19 mouse cellular contexts compared by ENCODE assay signal in genomic region chr13:29819147-29819546, GRCm38 (mm10). TPM values are rescaled to one million over a fixed set of nuclear protein-coding genes. Genes with fewer than 3 reads are reported as not detected.
DNase-seq lines count a peak whose midpoint lies in the region; ATAC-seq and TF ChIP-seq lines count a peak whose summit lies in the region.
"Had no signal": no experiment of that assay in that cellular context is flagged by ENCODE, and none has a peak within 500 bp of the region (broad histone marks: within the 10 kb centered on the region; RNA-seq: fewer than 3 reads in every experiment).

No protein-coding gene starts in this region.

- H3K79me2 ChIP-seq in MEL (ENCODE audit: control insufficient read depth, insufficient read depth, low read length, poor library complexity), result peaks cover 1% of the 10 kb centered on the region

- WGBS in forebrain, postnatal 0 days, result 90% methylated on average over 3 of the region's 3 CpGs
- 79% methylated on average over 3 of the region's 3 CpGs for WGBS in forebrain, embryonic 16.5 days
- WGBS in lung, embryonic 14.5 days, result 77% methylated on average over 3 of the region's 3 CpGs

- TF ChIP-seq EP300 in MEL (IDR thresholded peaks at IDR 0.05; ENCODE audit: low read depth in 1 of 2, low read length in 2 of 2), result no peak

- H3K27me3 ChIP-seq in forebrain, postnatal 0 days (ENCODE audit: insufficient read depth, low read length), result no peaks in the 10 kb centered on the region
- H3K27me3 ChIP-seq in forebrain, embryonic 16.5 days (replicated peaks; ENCODE audit: control insufficient read depth, insufficient read depth, low read length), result no peaks in the 10 kb centered on the region
- no peaks in the 10 kb centered on the region for H3K27me3 ChIP-seq in lung, embryonic 14.5 days (ENCODE audit: insufficient read depth, low read length)
- H3K27me3 ChIP-seq in MEL (ENCODE audit: control insufficient read depth in 1 of 2, insufficient read depth in 2 of 2, low read length in 2 of 2), result no peaks in the 10 kb centered on the region
- H3K27me3 ChIP-seq: embryonic facial prominence, embryonic 15.5 days; forebrain, embryonic 12.5 days; limb, embryonic 13.5 days had no signal

- TF ChIP-seq CTCF in forebrain, postnatal 0 days (IDR thresholded peaks at IDR 0.05; ENCODE audit: low read depth), result peak; percentile 21; the same call in 1 of the 2 replicates
- peak; percentile 31 for TF ChIP-seq CTCF in lung, embryonic 14.5 days (IDR thresholded peaks at IDR 0.05; ENCODE audit: low read depth)
- peak in 2 of 3 experiments; percentile 14 to 49; a peak in 3 of 6 replicates for TF ChIP-seq CTCF in MEL (IDR thresholded peaks at IDR 0.05 in 2 of 3, conservative IDR thresholded peaks at IDR 0.05 in 1 of 3; ENCODE audit: control insufficient read depth in 1 of 3, insufficient read depth in 1 of 3, low read depth in 2 of 3, low read length in 3 of 3, poor library complexity in 1 of 3, severe bottlenecking in 1 of 3)

- no peak overlapping the region for H3K27ac ChIP-seq in forebrain, postnatal 0 days (ENCODE audit: low read depth, low read length)
- H3K27ac ChIP-seq in forebrain, embryonic 16.5 days (ENCODE audit: low read length), result no peak overlapping the region
- H3K27ac ChIP-seq in lung, embryonic 14.5 days (ENCODE audit: low read depth), result no peak overlapping the region
- no peak overlapping the region for H3K27ac ChIP-seq in MEL (ENCODE audit: control insufficient read depth, low read depth, low read length)
- H3K27ac ChIP-seq: embryonic facial prominence, embryonic 15.5 days; forebrain, embryonic 12.5 days; limb, embryonic 13.5 days; liver, embryonic 14.5 days had no signal

- DNase-seq in forebrain, postnatal 0 days, result no peak
- no peak for DNase-seq in lung, embryonic 14.5 days
- DNase-seq in lung, postnatal 14 days, result no peak
- no peak for DNase-seq in MEL (ENCODE audit: low read depth, low spot score)
- DNase-seq in thymus, postnatal 36 days, result peak; percentile 20 to 25
- DNase-seq in cerebellum, adult 9-10 months, result no peak
- no peak for DNase-seq in adrenal gland, postnatal 25 days
- DNase-seq: adrenal gland, postnatal 10 days; embryo, embryonic 11 days; heart, adult 18-20 months; kidney, postnatal 10 days; lung, postnatal 10 days; right cerebral cortex, adult 18-20 months had no signal

- peaks cover 4% of the 10 kb centered on the region; the same call in 1 of the 2 replicates for H3K4me1 ChIP-seq in forebrain, postnatal 0 days (ENCODE audit: insufficient read depth)
- peaks cover 12% of the 10 kb centered on the region for H3K4me1 ChIP-seq in forebrain, embryonic 16.5 days (replicated peaks; ENCODE audit: control insufficient read depth, insufficient read depth, low read length)
- peaks cover 3% of the 10 kb centered on the region; the same call in 1 of the 2 replicates for H3K4me1 ChIP-seq in lung, embryonic 14.5 days (ENCODE audit: insufficient read depth)
- H3K4me1 ChIP-seq in MEL (ENCODE audit: control insufficient read depth in 1 of 2, insufficient read depth in 2 of 2, low read length in 2 of 2), result no peaks in the 10 kb centered on the region
- H3K4me1 ChIP-seq: limb, embryonic 13.5 days had no signal

- TF ChIP-seq RAD21 in MEL (IDR thresholded peaks at IDR 0.05; ENCODE audit: low read depth, low read length), result no peak

- no peaks in the 10 kb centered on the region for H3K9me3 ChIP-seq in forebrain, postnatal 0 days (ENCODE audit: low read length)
- H3K9me3 ChIP-seq in forebrain, embryonic 16.5 days (ENCODE audit: control insufficient read depth, low read length), result no peaks in the 10 kb centered on the region
- no peaks in the 10 kb centered on the region for H3K9me3 ChIP-seq in lung, embryonic 14.5 days (ENCODE audit: low read depth, low read length)
- H3K9me3 ChIP-seq in MEL (replicated peaks; ENCODE audit: insufficient read depth, low read length), result no peaks in the 10 kb centered on the region
- H3K9me3 ChIP-seq: embryonic facial prominence, embryonic 15.5 days; forebrain, embryonic 12.5 days; limb, embryonic 13.5 days had no signal

- TF ChIP-seq POLR2A in MEL (IDR thresholded peaks at IDR 0.05; ENCODE audit: control insufficient read depth in 1 of 2, insufficient read depth in 1 of 2, low read depth in 1 of 2, low read length in 2 of 2, poor library complexity in 1 of 2), result no peak

- H3K9ac ChIP-seq in forebrain, postnatal 0 days, result no peak overlapping the region
- no peak overlapping the region for H3K9ac ChIP-seq in forebrain, embryonic 16.5 days (replicated peaks; ENCODE audit: low read depth, low read length)
- no peak overlapping the region for H3K9ac ChIP-seq in lung, embryonic 14.5 days
- H3K9ac ChIP-seq in MEL (ENCODE audit: control insufficient read depth, low read depth, low read length, poor library complexity, severe bottlenecking), result no peak overlapping the region
- H3K9ac ChIP-seq: embryonic facial prominence, embryonic 15.5 days; forebrain, embryonic 12.5 days; limb, embryonic 13.5 days; liver, embryonic 14.5 days had no signal

- no peaks in the 10 kb centered on the region for H3K36me3 ChIP-seq in forebrain, postnatal 0 days (ENCODE audit: insufficient read depth)
- no peaks in the 10 kb centered on the region for H3K36me3 ChIP-seq in forebrain, embryonic 16.5 days (ENCODE audit: control insufficient read depth, insufficient read depth)
- H3K36me3 ChIP-seq in lung, embryonic 14.5 days (ENCODE audit: insufficient read depth), result no peaks in the 10 kb centered on the region
- no peaks in the 10 kb centered on the region for H3K36me3 ChIP-seq in MEL (ENCODE audit: control insufficient read depth in 1 of 2, insufficient read depth in 2 of 2, low read length in 2 of 2)
- H3K36me3 ChIP-seq: embryonic facial prominence, embryonic 15.5 days; forebrain, embryonic 12.5 days; limb, embryonic 13.5 days had no signal

- ATAC-seq in forebrain, postnatal 0 days, result no peak
- ATAC-seq in forebrain, embryonic 16.5 days, result no peak
- no peak for ATAC-seq in lung, embryonic 14.5 days (ENCODE audit: insufficient read depth)
- ATAC-seq: inflammation-experienced regulatory T-cells, adult 6 months had no signal

- no peak overlapping the region for H3K4me2 ChIP-seq in forebrain, postnatal 0 days (ENCODE audit: low read depth)
- no peak overlapping the region for H3K4me2 ChIP-seq in forebrain, embryonic 16.5 days (ENCODE audit: low read length)
- H3K4me2 ChIP-seq in lung, embryonic 14.5 days, result no peak overlapping the region
- H3K4me2 ChIP-seq: embryonic facial prominence, embryonic 15.5 days; forebrain, embryonic 12.5 days; limb, embryonic 13.5 days had no signal

- H3K4me3 ChIP-seq in forebrain, postnatal 0 days (ENCODE audit: low read depth, low read length), result no peak overlapping the region
- H3K4me3 ChIP-seq in forebrain, embryonic 16.5 days (replicated peaks; ENCODE audit: low read length), result no peak overlapping the region
- no peak overlapping the region for H3K4me3 ChIP-seq in lung, embryonic 14.5 days (ENCODE audit: low read depth, low read length)
- H3K4me3 ChIP-seq in MEL (ENCODE audit: control insufficient read depth in 1 of 2, insufficient read depth in 1 of 2, low read depth in 2 of 2, low read length in 2 of 2), result no peak overlapping the region
- H3K4me3 ChIP-seq: embryonic facial prominence, embryonic 15.5 days; forebrain, embryonic 12.5 days; limb, embryonic 13.5 days had no signal

TF ChIP-seq in MEL, 35 proteins besides CTCF, POLR2A, EP300 and RAD21:
- TF ChIP-seq ZKSCAN1 (IDR thresholded peaks at IDR 0.05; ENCODE audit: low read depth, low read length) (no peak), TBP (IDR thresholded peaks at IDR 0.05; ENCODE audit: low read depth, low read length) (no peak), GATA1 (IDR thresholded peaks at IDR 0.05; ENCODE audit: low read depth, low read length) (no peak), MAX (IDR thresholded peaks at IDR 0.05; ENCODE audit: low read length) (no peak), TCF12 (IDR thresholded peaks at IDR 0.05; ENCODE audit: low read depth, low read length) (no peak), MAFK (IDR thresholded peaks at IDR 0.05; ENCODE audit: borderline replicate concordance, low read depth, low read length) (no peak), POLR2AphosphoS5 (IDR thresholded peaks at IDR 0.05; ENCODE audit: borderline replicate concordance, low read depth, low read length) (no peak), JUND (IDR thresholded peaks at IDR 0.05; ENCODE audit: low read depth, low read length) (no peak), SMC3 (IDR thresholded peaks at IDR 0.05; ENCODE audit: low read depth, low read length) (no peak), MXI1 (IDR thresholded peaks at IDR 0.05; ENCODE audit: low read depth, low read length) (no peak), POLR2AphosphoS2 (IDR thresholded peaks at IDR 0.05; ENCODE audit: low read length) (no peak), ZNF384 (IDR thresholded peaks at IDR 0.05; ENCODE audit: low read depth, low read length) (no peak), TAL1 (IDR thresholded peaks at IDR 0.05; ENCODE audit: low read length) (no peak), RCOR1 (IDR thresholded peaks at IDR 0.05; ENCODE audit: low read depth, low read length) (no peak), USF2 (IDR thresholded peaks at IDR 0.05; ENCODE audit: borderline replicate concordance in 1 of 2, insufficient read depth in 1 of 2, low read depth in 1 of 2, low read length in 2 of 2) (no peak), ELF1 (IDR thresholded peaks at IDR 0.05; ENCODE audit: low read depth, low read length) (no peak)

RNA-seq across cellular contexts. Expression of gene Cdkal1, which starts 36.3 kb away (rescaled TPM):
- 16.7 and 17.9 TPM in 2 replicates for total RNA-seq in forebrain, postnatal 0 days (2014; rRNA removed)
- 16.8 and 18.3 TPM in 2 replicates for polyA plus RNA-seq in forebrain, postnatal 0 days (2015; fragmentation: Nextera tagmentation; extraction: Ambion mirVana)
- 28.8 and 29.6 TPM in 2 replicates for polyA plus RNA-seq in forebrain, embryonic 16.5 days (2015; fragmentation: Nextera tagmentation; extraction: Ambion mirVana)
- 35.4 and 38.9 TPM in 2 replicates for polyA plus RNA-seq in lung, embryonic 14.5 days (2014; fragmentation: Nextera tagmentation; extraction: Ambion mirVana)
- 11.0 and 11.3 TPM in 2 replicates for total RNA-seq in MEL (2012; rRNA removed)
- 10 to 100 TPM in 1 of 2 experiments, not detected in 1; 10.6 TPM for polyA plus RNA-seq in MEL (2012; ENCODE audit: insufficient read depth in 1 of 2, insufficient read length in 2 of 2, low read depth in 1 of 2, low replicate concordance in 2 of 2, missing spikeins in 1 of 2)
- total RNA-seq in adrenal gland, postnatal 25 days (2021), result 28.9 and 31.8 TPM in 2 replicates

Comparison
In these comparisons a context has a peak if more than half of its experiments do, and no peak if none do; other contexts are left out.
1. DNase-seq: peak in thymus, postnatal 36 days (2 of 2); none in forebrain, postnatal 0 days (single experiment), lung, embryonic 14.5 days (single experiment), lung, postnatal 14 days (single experiment), MEL (single experiment), cerebellum, adult 9-10 months (single experiment) and adrenal gland, postnatal 25 days (single experiment).
2. Peak in every context shown above with its lines, with median percentiles within 50 percentile points of each other: CTCF ChIP-seq.